Mouse (Mus musculus): ENCODE results near the gene Klf17. TPM values are rescaled to one million over a fixed set of nuclear protein-coding genes. Genes with fewer than 3 reads are reported as not detected.
"Not testable (repeated sequence)": the region's sequence is repeated elsewhere in the genome, so short reads cannot be mapped to it uniquely, and the experiment has no call there.

Klf17 gene
- polyA plus RNA-seq, 1 experiment = not detected

DNA sequence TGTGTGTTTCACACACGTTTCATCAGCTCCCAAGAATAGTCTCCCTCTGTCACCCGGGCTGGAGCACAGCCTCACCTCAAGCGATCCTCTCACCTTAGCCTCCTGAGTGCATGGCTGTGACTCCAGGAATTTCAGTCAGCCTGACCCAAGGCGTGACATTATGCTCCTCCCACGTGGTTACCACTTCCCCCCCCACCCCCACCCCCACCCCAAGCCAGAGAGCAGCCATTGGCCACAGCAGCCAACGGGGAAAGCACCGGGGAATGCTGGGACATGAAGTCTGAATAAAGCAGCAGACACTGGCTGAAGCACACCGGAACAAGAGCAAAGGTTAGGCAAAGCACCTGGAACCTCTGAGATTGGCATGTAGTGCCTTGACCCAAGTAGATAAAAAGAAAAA is 21.5 kb upstream of the Klf17 start:
- 38% methylated on average over 8 of the region's 8 CpGs for WGBS
- no peak overlapping the region for H3K27ac ChIP-seq (ENCODE audit: insufficient read depth, low read length)
- H3K4me3 ChIP-seq (ENCODE audit: extremely low read depth, insufficient read depth, insufficient read length) = no peak overlapping the region
- TF ChIP-seq POLR2A (IDR thresholded peaks at IDR 0.05; ENCODE audit: low read depth, low read length) (no peak), CTCF (IDR thresholded peaks at IDR 0.05; ENCODE audit: extremely low read depth, insufficient read depth, insufficient read length, insufficient replicate concordance) (no peak)
- H3K27me3 ChIP-seq (ENCODE audit: control insufficient read depth, insufficient read depth, low read length) = no peaks in the 10 kb centered on the region
- H3K4me1 ChIP-seq (ENCODE audit: control insufficient read depth, insufficient read depth, insufficient read length) = no peaks in the 10 kb centered on the region
- DNase-seq (ENCODE audit: low read depth in 1 of 2, low spot score in 2 of 2) = no peak
- H3K36me3 ChIP-seq (ENCODE audit: control insufficient read depth, insufficient read depth, low read length) = no peaks in the 10 kb centered on the region

DNA sequence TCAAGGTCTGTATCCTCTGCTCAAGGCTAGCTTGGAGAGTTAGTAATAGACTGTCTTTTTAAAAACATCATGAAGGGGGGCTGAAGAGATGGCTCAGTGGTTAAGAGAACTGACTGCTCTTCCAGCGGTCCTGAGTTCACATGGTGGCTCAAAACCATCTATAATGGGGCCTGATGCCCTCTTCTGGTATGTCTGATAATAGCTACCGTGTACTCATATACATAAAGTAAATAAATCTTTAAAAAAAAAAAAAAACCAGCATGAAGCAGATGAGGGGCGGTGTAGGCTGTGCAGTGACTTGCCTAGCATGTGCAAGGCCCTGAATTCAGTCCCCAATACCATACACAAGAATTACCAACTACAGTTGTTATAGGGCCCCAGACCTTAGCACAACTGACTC is 17.5 kb upstream of the Klf17 start:
- no peaks in the 10 kb centered on the region for H3K4me1 ChIP-seq (ENCODE audit: control insufficient read depth, insufficient read depth, insufficient read length)
- DNase-seq (ENCODE audit: low read depth in 1 of 2, low spot score in 2 of 2) = no peak
- no peak overlapping the region for H3K27ac ChIP-seq (ENCODE audit: insufficient read depth, low read length)
- WGBS = 80% methylated on average over 3 of the region's 3 CpGs
- H3K27me3 ChIP-seq (ENCODE audit: control insufficient read depth, insufficient read depth, low read length) = no peaks in the 10 kb centered on the region
- no peaks in the 10 kb centered on the region for H3K36me3 ChIP-seq (ENCODE audit: control insufficient read depth, insufficient read depth, low read length)
- H3K4me3 ChIP-seq (ENCODE audit: extremely low read depth, insufficient read depth, insufficient read length) = no peak overlapping the region
- TF ChIP-seq POLR2A (IDR thresholded peaks at IDR 0.05; ENCODE audit: low read depth, low read length) (no peak), CTCF (IDR thresholded peaks at IDR 0.05; ENCODE audit: extremely low read depth, insufficient read depth, insufficient read length, insufficient replicate concordance) (no peak)

DNA sequence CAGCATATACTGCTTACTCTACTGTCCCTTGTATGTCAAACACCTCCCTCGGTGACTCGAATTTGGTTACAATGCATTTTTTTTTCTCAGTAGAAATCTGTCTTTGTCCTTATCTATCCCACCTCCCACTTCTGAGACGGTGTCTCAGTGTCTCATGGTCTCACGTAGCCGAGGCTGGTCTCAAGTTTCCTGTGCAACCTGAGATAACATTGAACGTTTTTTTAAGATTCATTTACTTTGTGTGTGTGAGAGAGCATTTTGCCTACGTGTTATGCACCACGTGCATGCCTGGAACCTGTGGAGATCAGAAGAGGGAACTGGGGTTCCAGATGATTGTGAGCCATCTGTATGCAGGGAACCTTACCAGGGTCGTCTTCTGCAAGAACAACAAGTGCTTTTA is 7.5 kb upstream of the Klf17 start:
- Histone ChIP-seq H3K4me3 (ENCODE audit: extremely low read depth, insufficient read depth, insufficient read length) (no peak overlapping the region), H3K4me1 (ENCODE audit: control insufficient read depth, insufficient read depth, insufficient read length) (no peaks in the 10 kb centered on the region), H3K27ac (ENCODE audit: insufficient read depth, low read length) (no peak overlapping the region), H3K27me3 (ENCODE audit: control insufficient read depth, insufficient read depth, low read length) (no peaks in the 10 kb centered on the region), H3K36me3 (ENCODE audit: control insufficient read depth, insufficient read depth, low read length) (no peaks in the 10 kb centered on the region)
- WGBS = 39% methylated on average over 9 of the region's 9 CpGs
- TF ChIP-seq POLR2A (IDR thresholded peaks at IDR 0.05; ENCODE audit: low read depth, low read length) = no peak
- TF ChIP-seq CTCF (IDR thresholded peaks at IDR 0.05; ENCODE audit: extremely low read depth, insufficient read depth, insufficient read length, insufficient replicate concordance) = no peak
- no peak for DNase-seq (ENCODE audit: low read depth in 1 of 2, low spot score in 2 of 2)

DNA sequence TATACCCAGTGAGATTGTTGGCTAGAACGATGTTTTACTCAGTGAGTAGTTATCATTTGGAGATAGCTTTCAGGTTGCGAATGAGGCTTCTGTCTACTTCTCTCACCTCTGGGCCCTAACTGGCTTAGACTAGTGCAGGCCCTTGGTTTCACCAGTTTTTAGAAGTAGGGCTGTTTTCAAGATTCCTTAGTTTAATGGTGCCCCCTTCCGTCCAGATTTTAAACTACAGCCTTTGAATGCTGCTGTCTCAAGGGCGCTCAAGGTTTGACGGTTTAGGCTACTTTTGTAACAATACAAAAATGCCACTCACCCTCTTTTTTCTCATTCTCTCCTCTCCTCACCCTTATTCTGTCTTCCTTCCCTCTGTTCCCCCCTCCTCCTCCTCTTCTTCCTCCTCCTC is 5.5 kb upstream of the Klf17 start:
- no peak overlapping the region for H3K4me3 ChIP-seq (ENCODE audit: extremely low read depth, insufficient read depth, insufficient read length)
- DNase-seq (ENCODE audit: low read depth in 1 of 2, low spot score in 2 of 2) = peak in 1 of 2 experiments; percentile 7
- no peaks in the 10 kb centered on the region for H3K27me3 ChIP-seq (ENCODE audit: control insufficient read depth, insufficient read depth, low read length)
- H3K27ac ChIP-seq (ENCODE audit: insufficient read depth, low read length) = no peak overlapping the region
- 33% methylated on average over 5 of the region's 5 CpGs for WGBS
- H3K4me1 ChIP-seq (ENCODE audit: control insufficient read depth, insufficient read depth, insufficient read length) = no peaks in the 10 kb centered on the region
- TF ChIP-seq POLR2A (IDR thresholded peaks at IDR 0.05; ENCODE audit: low read depth, low read length) (no peak), CTCF (IDR thresholded peaks at IDR 0.05; ENCODE audit: extremely low read depth, insufficient read depth, insufficient read length, insufficient replicate concordance) (no peak)
- H3K36me3 ChIP-seq (ENCODE audit: control insufficient read depth, insufficient read depth, low read length) = no peaks in the 10 kb centered on the region

DNA sequence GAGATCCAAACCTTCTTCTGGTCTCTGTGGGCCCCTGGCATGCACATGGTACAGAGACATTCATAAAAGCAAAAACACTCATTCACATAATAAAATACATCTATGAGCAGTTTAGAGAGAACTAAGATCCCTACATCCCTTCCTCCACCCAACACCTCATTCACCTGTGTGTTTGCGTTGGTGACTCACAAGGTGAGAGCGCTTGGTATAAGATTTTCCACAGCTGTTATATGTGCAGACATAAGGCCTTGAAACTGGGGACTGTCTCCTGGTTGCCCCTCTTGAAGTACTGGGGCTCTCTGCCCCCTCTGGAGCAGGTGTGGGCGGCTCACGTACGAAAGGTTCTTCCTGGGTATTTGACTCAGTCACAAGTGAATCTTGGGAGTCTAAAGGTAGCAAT is 5.3 kb downstream of the Klf17 start:
- Histone ChIP-seq H3K4me1 (ENCODE audit: control insufficient read depth, insufficient read depth, insufficient read length) (no peaks in the 10 kb centered on the region), H3K4me3 (ENCODE audit: extremely low read depth, insufficient read depth, insufficient read length) (no peak overlapping the region), H3K27me3 (ENCODE audit: control insufficient read depth, insufficient read depth, low read length) (no peaks in the 10 kb centered on the region), H3K27ac (ENCODE audit: insufficient read depth, low read length) (no peak overlapping the region), H3K36me3 (ENCODE audit: control insufficient read depth, insufficient read depth, low read length) (no peaks in the 10 kb centered on the region)
- 91% methylated on average over 5 of the region's 5 CpGs for WGBS
- TF ChIP-seq POLR2A (IDR thresholded peaks at IDR 0.05; ENCODE audit: low read depth, low read length) (no peak), CTCF (IDR thresholded peaks at IDR 0.05; ENCODE audit: extremely low read depth, insufficient read depth, insufficient read length, insufficient replicate concordance) (no peak)
- DNase-seq (ENCODE audit: low read depth in 1 of 2, low spot score in 2 of 2) = no peak

DNA sequence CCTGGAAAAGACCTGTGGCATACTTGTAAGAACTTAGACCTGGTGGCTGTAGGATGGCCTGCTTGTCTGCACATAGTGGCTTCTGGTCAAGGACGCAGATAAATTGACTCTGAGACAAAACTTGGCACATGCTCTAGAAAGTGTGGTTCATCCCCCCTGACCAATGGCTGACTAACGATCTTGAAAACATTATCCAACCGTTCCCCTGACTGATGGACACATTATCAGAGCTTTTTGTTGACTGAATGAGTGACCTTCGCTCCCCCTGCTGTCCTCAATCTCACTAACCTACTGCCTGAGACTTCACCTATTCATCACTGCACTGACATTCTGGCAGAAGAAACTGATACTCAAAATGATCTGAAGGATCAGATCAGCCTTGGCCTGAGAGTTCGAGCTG is 13.0 kb downstream of the Klf17 start:
- H3K4me1 ChIP-seq (ENCODE audit: control insufficient read depth, insufficient read depth, insufficient read length); H3K4me3 ChIP-seq (ENCODE audit: extremely low read depth, insufficient read depth, insufficient read length); H3K27me3 ChIP-seq (ENCODE audit: control insufficient read depth, insufficient read depth, low read length); H3K36me3 ChIP-seq (ENCODE audit: control insufficient read depth, insufficient read depth, low read length); DNase-seq (ENCODE audit: low read depth in 1 of 2, low spot score in 2 of 2); H3K27ac ChIP-seq (ENCODE audit: insufficient read depth, low read length): not testable (repeated sequence)
- WGBS = 74% methylated on average over 5 of the region's 5 CpGs

DNA sequence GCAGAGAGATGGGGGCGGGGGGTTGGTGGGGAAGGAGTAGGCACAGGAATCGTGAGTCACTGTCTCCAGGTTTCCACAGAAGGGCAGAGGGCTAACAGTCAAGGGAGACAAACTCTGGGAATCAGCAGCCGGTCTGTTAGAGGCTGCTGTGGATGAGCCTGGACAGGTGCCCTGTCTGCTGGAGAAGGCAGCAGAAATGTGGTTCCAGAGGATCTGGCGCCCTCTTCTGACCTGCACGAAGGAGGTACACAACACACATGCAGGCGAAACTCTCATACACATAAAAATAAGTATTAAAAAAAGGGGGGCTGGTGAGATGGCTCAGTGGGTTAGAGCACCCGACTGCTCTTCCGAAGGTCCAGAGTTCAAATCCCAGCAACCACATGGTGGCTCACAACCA is 27.9 kb downstream of the Klf17 start:
- DNase-seq (ENCODE audit: low read depth in 1 of 2, low spot score in 2 of 2) = no peak
- no peaks in the 10 kb centered on the region for H3K36me3 ChIP-seq (ENCODE audit: control insufficient read depth, insufficient read depth, low read length)
- no peak overlapping the region for H3K27ac ChIP-seq (ENCODE audit: insufficient read depth, low read length)
- H3K4me3 ChIP-seq (ENCODE audit: extremely low read depth, insufficient read depth, insufficient read length) = no peak overlapping the region
- H3K4me1 ChIP-seq (ENCODE audit: control insufficient read depth, insufficient read depth, insufficient read length) = no peaks in the 10 kb centered on the region
- H3K27me3 ChIP-seq (ENCODE audit: control insufficient read depth, insufficient read depth, low read length) = no peaks in the 10 kb centered on the region
- no peak for TF ChIP-seq CTCF (IDR thresholded peaks at IDR 0.05; ENCODE audit: extremely low read depth, insufficient read depth, insufficient read length, insufficient replicate concordance)
- WGBS = 73% methylated on average over 8 of the region's 8 CpGs
